Mouse (Mus musculus) cerebellum, adult (tissue): ENCODE data around the gene Ppp1r12a.
"Not testable (repeated sequence)": the region's sequence is repeated elsewhere in the genome, so short reads cannot be mapped to it uniquely, and the experiment has no call there.

Experiments
- ATAC-seq: cut with Nextera tagmentation; 2 replicates; pipeline ENCODE4 v1.9.2; 2017; ENCODE audit warnings: mild to moderate bottlenecking, moderate library complexity, mixed read lengths; ENCODE audit not compliant: insufficient number of reproducible peaks, low FRiP score, low TSS enrichment

Ppp1r12a gene

GRCm38 (mm10) chr10:108196124-108196523, 34.1 kb downstream of the Ppp1r12a start:
- ATAC-seq, result no peak

GRCm38 (mm10) chr10:108197498-108197897, 35.5 kb downstream of the Ppp1r12a start:
- ATAC-seq, result no peak

GRCm38 (mm10) chr10:108198945-108199344, 37.0 kb downstream of the Ppp1r12a start:
- no peak for ATAC-seq

- no peak for ATAC-seq
Observed at GRCm38 (mm10) chr10:108202126-108202525, 40.1 kb downstream of the Ppp1r12a start.

- ATAC-seq, result no peak
Observed at GRCm38 (mm10) chr10:108203440-108203839, 41.4 kb downstream of the Ppp1r12a start.

GRCm38 (mm10) chr10:108209396-108209795, 47.4 kb downstream of the Ppp1r12a start:
- no peak for ATAC-seq

- ATAC-seq, result no peak
Observed at GRCm38 (mm10) chr10:108224413-108224812, 62.4 kb downstream of the Ppp1r12a start.

GRCm38 (mm10) chr10:108237049-108237448, 75.1 kb downstream of the Ppp1r12a start:
- ATAC-seq, result no peak

- ATAC-seq, result no peak
Observed at GRCm38 (mm10) chr10:108239061-108239460, 77.1 kb downstream of the Ppp1r12a start.

- no peak for ATAC-seq
Observed at GRCm38 (mm10) chr10:108250710-108251109, 88.7 kb downstream of the Ppp1r12a start.

GRCm38 (mm10) chr10:108251181-108251580, 89.2 kb downstream of the Ppp1r12a start:
- ATAC-seq, result no peak

- no peak for ATAC-seq
Observed at GRCm38 (mm10) chr10:108255812-108256376, 93.9 kb downstream of the Ppp1r12a start.

- no peak for ATAC-seq
Observed at GRCm38 (mm10) chr10:108260931-108261330, 98.9 kb downstream of the Ppp1r12a start.

GRCm38 (mm10) chr10:108264641-108265040, 102.6 kb downstream of the Ppp1r12a start:
- no peak for ATAC-seq

- no peak for ATAC-seq
Observed at GRCm38 (mm10) chr10:108271201-108271600, 109.2 kb downstream of the Ppp1r12a start.

GRCm38 (mm10) chr10:108276678-108277077, 114.7 kb downstream of the Ppp1r12a start:
- no peak for ATAC-seq

- no peak for ATAC-seq
Observed at GRCm38 (mm10) chr10:108277198-108277597, 115.2 kb downstream of the Ppp1r12a start.

GRCm38 (mm10) chr10:108281099-108281498, 119.1 kb downstream of the Ppp1r12a start:
- not testable (repeated sequence) for ATAC-seq

- no peak for ATAC-seq
Observed at GRCm38 (mm10) chr10:108282351-108282750, 120.4 kb downstream of the Ppp1r12a start.

GRCm38 (mm10) chr10:108283418-108283817, 121.4 kb downstream of the Ppp1r12a start:
- no peak for ATAC-seq

- no peak for ATAC-seq
Observed at GRCm38 (mm10) chr10:108283837-108284236, 121.8 kb downstream of the Ppp1r12a start.

GRCm38 (mm10) chr10:108284445-108284844, 122.5 kb downstream of the Ppp1r12a start:
- ATAC-seq, result no peak

- no peak for ATAC-seq
Observed at GRCm38 (mm10) chr10:108284977-108285376, 123.0 kb downstream of the Ppp1r12a start.
